Mouse (Mus musculus) layer of hippocampus, adult 18-20 months (tissue): ENCODE results near the gene Lrrn2. TPM values are rescaled to one million over a fixed set of nuclear protein-coding genes. Genes with fewer than 3 reads are reported as not detected.

ENCODE experiments used
- microRNA-seq, 2 experiments: library from miRNA; unstranded; fragments of <30 nt; microRNA quantifications; one replicate each; pipeline ENCODE4 v1.2.0; 2021
- total RNA-seq, 2 experiments: library from RNA; stranded (reverse); gene quantifications; 2 replicates each; pipeline ENCODE4 v1.2.3; 2021

Lrrn2 gene
- total RNA-seq, 2 experiments from 2014 or later = 213 to 214 TPM

Small RNAs within 50 kb of the gene (microRNA-seq; reads per million reads assigned to microRNA genes)
- 0 reads per million in 2 experiments for gene Gm44300

Other genes starting within 250 kb of the Lrrn2 start
- 100 to 1,000 TPM; 139 to 143 TPM for gene Nfasc, start 138.5 kb upstream of the Lrrn2 start, total RNA-seq
- gene Mdm4, start 150.3 kb downstream of the Lrrn2 start, total RNA-seq = 10 to 100 TPM; 68.0 to 86.7 TPM
- 10 to 100 TPM; 14.5 to 15.0 TPM for gene Pik3c2b, start 165.4 kb downstream of the Lrrn2 start, total RNA-seq